Mouse (Mus musculus) MN1 (cell line): ENCODE measurements around the gene Otulin.

ENCODE experiments used
- DNase-seq: peaks from one replicate; pipeline ENCODE4 v3.0.0-alpha.2; 2016; ENCODE audit warnings: low spot score

The Otulin gene

GRCm38 (mm10) chr15:27630601-27631383 is at the start of gene Otulin:
Gene Otulin (minus strand): TSS chr15:27630693.
- peak; percentile 96 for DNase-seq

- no peak for DNase-seq
These were observed 48.0 kb upstream of the Otulin start for GRCm38 (mm10) chr15:27678511-27678910.

GRCm38 (mm10) chr15:27677801-27678200 is 47.3 kb upstream of the Otulin start:
- DNase-seq: no peak

- DNase-seq: no peak
These were observed 45.7 kb upstream of the Otulin start for GRCm38 (mm10) chr15:27676211-27676610.

- no peak for DNase-seq
These were observed 44.6 kb upstream of the Otulin start for GRCm38 (mm10) chr15:27675122-27675521.

- DNase-seq: no peak
These were observed 43.5 kb upstream of the Otulin start for GRCm38 (mm10) chr15:27674041-27674440.

- DNase-seq: no peak
These were observed 42.7 kb upstream of the Otulin start for GRCm38 (mm10) chr15:27673151-27673550.

GRCm38 (mm10) chr15:27672259-27672658 is 41.8 kb upstream of the Otulin start:
- no peak for DNase-seq

- no peak for DNase-seq
These were observed 41.2 kb upstream of the Otulin start for GRCm38 (mm10) chr15:27671612-27672245.

- no peak for DNase-seq
These were observed 40.2 kb upstream of the Otulin start for GRCm38 (mm10) chr15:27670708-27671107.

GRCm38 (mm10) chr15:27669931-27670411 is 39.5 kb upstream of the Otulin start:
- no peak for DNase-seq

GRCm38 (mm10) chr15:27669276-27669675 is 38.8 kb upstream of the Otulin start:
- no peak for DNase-seq

GRCm38 (mm10) chr15:27668557-27668956 is 38.1 kb upstream of the Otulin start:
- no peak for DNase-seq

- no peak for DNase-seq
These were observed 37.5 kb upstream of the Otulin start for GRCm38 (mm10) chr15:27668001-27668461.

- DNase-seq: no peak
These were observed 36.5 kb upstream of the Otulin start for GRCm38 (mm10) chr15:27666911-27667539.

GRCm38 (mm10) chr15:27665392-27665911 is 35.0 kb upstream of the Otulin start:
- no peak for DNase-seq

- DNase-seq: no peak
These were observed 33.6 kb upstream of the Otulin start for GRCm38 (mm10) chr15:27664126-27664525.

- peak; percentile 21 for DNase-seq
These were observed 32.2 kb upstream of the Otulin start for GRCm38 (mm10) chr15:27662699-27663098.

- no peak for DNase-seq
These were observed 31.2 kb upstream of the Otulin start for GRCm38 (mm10) chr15:27661696-27662095.

- peak; percentile 14 for DNase-seq
These were observed 29.2 kb upstream of the Otulin start for GRCm38 (mm10) chr15:27659592-27660244.

- DNase-seq: no peak
These were observed 28.6 kb upstream of the Otulin start for GRCm38 (mm10) chr15:27659143-27659542.

- no peak for DNase-seq
These were observed 27.9 kb upstream of the Otulin start for GRCm38 (mm10) chr15:27658356-27658755.
